Mouse (Mus musculus): ENCODE measurements around the gene Bsnd.
A peak's percentile ranks its signal among the peaks of the same experiment; 100 is the strongest.

DNA sequence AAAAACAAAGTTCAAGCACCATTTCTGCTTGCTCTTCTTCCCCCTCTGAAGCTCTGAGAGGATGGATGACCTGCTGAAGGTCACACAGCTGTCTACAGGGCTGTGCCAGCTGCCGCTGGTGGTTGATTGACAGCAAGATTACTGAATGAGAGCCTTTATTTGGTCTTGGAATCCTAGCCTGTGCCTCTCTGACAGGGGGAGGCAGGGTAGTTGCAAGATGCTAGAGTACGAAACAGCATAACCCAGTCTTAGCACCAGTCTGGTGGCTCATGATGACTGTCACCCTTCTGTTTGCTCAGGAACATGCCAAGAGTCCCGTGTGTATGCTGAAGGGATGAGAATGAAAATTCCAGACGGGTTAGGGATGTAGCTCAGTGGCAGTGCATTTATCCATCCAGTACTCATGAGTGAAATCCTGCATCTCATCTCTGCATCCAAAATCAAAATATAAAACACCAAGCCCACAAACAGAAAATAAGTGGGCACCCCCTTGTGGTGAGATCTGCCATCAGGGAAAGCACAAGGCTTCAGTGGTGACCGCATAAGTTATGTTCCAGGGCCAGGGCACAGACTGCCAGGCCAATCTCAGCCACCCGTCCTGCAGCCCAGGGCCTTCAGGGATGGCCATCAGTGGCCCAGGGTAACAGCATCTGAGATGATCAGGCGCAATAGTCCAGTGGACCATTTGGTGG, 35.9 kb upstream of the Bsnd start:
- peak; percentile 24; the same call in 1 of the 2 replicates for TF ChIP-seq CTCF (conservative IDR thresholded peaks at IDR 0.05; ENCODE audit: low read length)
- no peak for TF ChIP-seq NANOG (IDR thresholded peaks at IDR 0.05; ENCODE audit: borderline replicate concordance, low read length)
- TF ChIP-seq POU5F1 (IDR thresholded peaks at IDR 0.05; ENCODE audit: borderline replicate concordance, low read length): no peak
